Mouse (Mus musculus) liver, postnatal 0 days (tissue): ENCODE data around the gene Pax7. TPM values are rescaled to one million over a fixed set of nuclear protein-coding genes. Genes with fewer than 3 reads are reported as not detected.
A peak's percentile ranks its signal among the peaks of the same experiment; 100 is the strongest.

Source experiments
- ATAC-seq: fragments of 200-750 bp; cut with Nextera tagmentation; 2 replicates; pipeline ENCODE4 v1.8.0; 2017; ENCODE audit warnings: mild to moderate bottlenecking, moderate library complexity
- DNase-seq: peaks from one replicate; pipeline ENCODE4 v3.0.0-alpha.2; 2016
- H3K27ac ChIP-seq: fragments of 300-500 bp; sonication (generic); 2 replicates; pipeline ENCODE4 v1.5.1; 2014; ENCODE audit warnings: antibody characterized with exemption, moderate library complexity, mild to moderate bottlenecking, low read depth
- H3K27me3 ChIP-seq: fragments of 300-500 bp; sonication (generic); 2 replicates; pipeline ENCODE4 v1.6.1; 2014; ENCODE audit warnings: low read length, control low read depth, mixed read lengths; ENCODE audit not compliant: insufficient read depth
- H3K36me3 ChIP-seq: fragments of 300-500 bp; sonication (generic); replicated peaks from 2 replicates; pipeline ENCODE4 v1.6.1; 2014; ENCODE audit warnings: mild to moderate bottlenecking, control low read depth, low read length, moderate library complexity, mixed read lengths; ENCODE audit not compliant: insufficient read depth
- H3K4me1 ChIP-seq: fragments of 300-500 bp; sonication (generic); 2 replicates; pipeline ENCODE4 v1.6.1; 2014; ENCODE audit warnings: antibody characterized with exemption, mild to moderate bottlenecking, control low read depth; ENCODE audit not compliant: insufficient read depth
- H3K4me2 ChIP-seq: fragments of 300-500 bp; sonication (generic); 2 replicates; pipeline ENCODE4 v1.6.1; 2014; ENCODE audit warnings: low read depth, mild to moderate bottlenecking, low read length, moderate library complexity, mixed read lengths
- H3K4me3 ChIP-seq: fragments of 300-500 bp; sonication (generic); 2 replicates; pipeline ENCODE4 v1.5.1; 2014; ENCODE audit warnings: low read depth, low read length
- H3K9ac ChIP-seq: fragments of 300-500 bp; sonication (generic); replicated peaks from 2 replicates; pipeline ENCODE4 v1.6.1; 2014; ENCODE audit warnings: mild to moderate bottlenecking, moderate library complexity
- H3K9me3 ChIP-seq: fragments of 300-500 bp; sonication (generic); 2 replicates; pipeline ENCODE4 v1.6.1; 2016; ENCODE audit warnings: mild to moderate bottlenecking, control low read depth, low read length, mixed read lengths
- CTCF ChIP-seq: sonication (generic); IDR thresholded peaks from 2 replicates; pipeline ENCODE4 v1.5.1; 2016; ENCODE audit warnings: antibody characterized with exemption, low read depth
- EP300 ChIP-seq: IDR thresholded peaks from 2 replicates; pipeline ENCODE4 v1.6.1; 2016; ENCODE audit warnings: antibody characterized with exemption, low read depth, mild to moderate bottlenecking
- WGBS: fragments of 180-500 bp; shearing (Covaris S2); extraction: QIAGEN DNeasy Blood & Tissue Kit; methylation state at CpG from one replicate; pipeline ENCODE4 v1.1.7; 2014; ENCODE audit not compliant: insufficient replicate concordance; 5-methylcytosine and 5-hydroxymethylcytosine counted together
- polyA plus RNA-seq: library from polyadenylated mRNA; unstranded; fragments of >200 nt; fragmentation: Nextera tagmentation; extraction: Ambion mirVana; gene quantifications from 2 replicates; pipeline ENCODE4 v1.2.1, GENCODE M21; 2015

The Pax7 gene
- polyA plus RNA-seq, 1 experiment from 2014 or later = not detected

GRCm38 (mm10) chr4:139821071-139821470 is 12.3 kb downstream of the Pax7 start:
- DNase-seq (no peak), ATAC-seq (no peak)
- H3K9ac ChIP-seq = no peak overlapping the region
- H3K4me3 ChIP-seq = 0 out of 2 replicates have a peak overlapping the region, but pooled peaks have one; percentile 2
- no peaks in the 10 kb centered on the region for H3K4me1 ChIP-seq
- H3K36me3 ChIP-seq = no peaks in the 10 kb centered on the region
- H3K4me2 ChIP-seq = no peak overlapping the region
- no peak overlapping the region for H3K27ac ChIP-seq
- no peaks in the 10 kb centered on the region for H3K9me3 ChIP-seq
- WGBS = 4% methylated on average over 22 of the region's 22 CpGs
- TF ChIP-seq EP300 = no peak
- TF ChIP-seq CTCF = no peak
- peaks cover 92% of the 10 kb centered on the region for H3K27me3 ChIP-seq

GRCm38 (mm10) chr4:139819411-139820030 is 13.8 kb downstream of the Pax7 start:
- no peak for DNase-seq
- H3K4me3 ChIP-seq = no peak overlapping the region
- no peaks in the 10 kb centered on the region for H3K9me3 ChIP-seq
- no peak overlapping the region for H3K27ac ChIP-seq
- no peak overlapping the region for H3K9ac ChIP-seq
- H3K4me2 ChIP-seq = no peak overlapping the region
- 6% methylated on average over 9 of the region's 9 CpGs for WGBS
- TF ChIP-seq CTCF (no peak), EP300 (no peak)
- no peaks in the 10 kb centered on the region for H3K36me3 ChIP-seq
- peaks cover 89% of the 10 kb centered on the region for H3K27me3 ChIP-seq
- H3K4me1 ChIP-seq = no peaks in the 10 kb centered on the region
- ATAC-seq = no peak

- ATAC-seq = no peak
These were observed 15.2 kb downstream of the Pax7 start for GRCm38 (mm10) chr4:139818163-139818562.

GRCm38 (mm10) chr4:139813371-139813960 is 19.9 kb downstream of the Pax7 start:
- Histone ChIP-seq H3K4me3 (no peak overlapping the region), H3K4me1 (no peaks in the 10 kb centered on the region), H3K9me3 (no peaks in the 10 kb centered on the region), H3K36me3 (no peaks in the 10 kb centered on the region), H3K27me3 (peaks cover 72% of the 10 kb centered on the region), H3K9ac (no peak overlapping the region), H3K4me2 (no peak overlapping the region), H3K27ac (no peak overlapping the region)
- ATAC-seq (no peak), DNase-seq (no peak)
- WGBS = 8% methylated on average over 9 of the region's 9 CpGs
- TF ChIP-seq EP300 (no peak), CTCF (no peak)

More at GRCm38 (mm10) chr4:139818163-139818562, 15.2 kb downstream of the Pax7 start:
- no peak for DNase-seq
- 4% methylated on average over 7 of the region's 7 CpGs for WGBS
- Histone ChIP-seq H3K9me3 (no peaks in the 10 kb centered on the region), H3K4me3 (no peak overlapping the region), H3K27ac (no peak overlapping the region), H3K4me2 (no peak overlapping the region), H3K27me3 (peaks cover 89% of the 10 kb centered on the region), H3K4me1 (no peaks in the 10 kb centered on the region), H3K9ac (no peak overlapping the region), H3K36me3 (no peaks in the 10 kb centered on the region)
- TF ChIP-seq EP300 (no peak), CTCF (no peak)

- H3K4me2 ChIP-seq = no peak overlapping the region
- ATAC-seq = no peak
- 50% methylated on average over 4 of the region's 4 CpGs for WGBS
These were observed 21.4 kb downstream of the Pax7 start for GRCm38 (mm10) chr4:139811901-139812300.

GRCm38 (mm10) chr4:139811475-139811874 is 21.9 kb downstream of the Pax7 start:
- H3K27me3 ChIP-seq = peaks cover 62% of the 10 kb centered on the region
- 43% methylated on average over 5 of the region's 5 CpGs for WGBS

More at GRCm38 (mm10) chr4:139811901-139812300, 21.4 kb downstream of the Pax7 start:
- H3K9me3 ChIP-seq = no peaks in the 10 kb centered on the region
- no peak overlapping the region for H3K4me3 ChIP-seq
- TF ChIP-seq CTCF = no peak
- TF ChIP-seq EP300 = no peak
- peaks cover 64% of the 10 kb centered on the region for H3K27me3 ChIP-seq
- no peaks in the 10 kb centered on the region for H3K36me3 ChIP-seq
- no peak overlapping the region for H3K9ac ChIP-seq
- no peak for DNase-seq
- H3K4me1 ChIP-seq = no peaks in the 10 kb centered on the region
- H3K27ac ChIP-seq = no peak overlapping the region

More at GRCm38 (mm10) chr4:139811475-139811874, 21.9 kb downstream of the Pax7 start:
- Histone ChIP-seq H3K4me1 (no peaks in the 10 kb centered on the region), H3K4me2 (no peak overlapping the region), H3K9ac (no peak overlapping the region), H3K9me3 (no peaks in the 10 kb centered on the region), H3K4me3 (no peak overlapping the region), H3K27ac (no peak overlapping the region), H3K36me3 (no peaks in the 10 kb centered on the region)
- TF ChIP-seq EP300 (no peak), CTCF (no peak)
- ATAC-seq = no peak
- no peak for DNase-seq
